Comparison of ENCODE assay signal across 27 mouse cellular contexts in the genomic region with DNA sequence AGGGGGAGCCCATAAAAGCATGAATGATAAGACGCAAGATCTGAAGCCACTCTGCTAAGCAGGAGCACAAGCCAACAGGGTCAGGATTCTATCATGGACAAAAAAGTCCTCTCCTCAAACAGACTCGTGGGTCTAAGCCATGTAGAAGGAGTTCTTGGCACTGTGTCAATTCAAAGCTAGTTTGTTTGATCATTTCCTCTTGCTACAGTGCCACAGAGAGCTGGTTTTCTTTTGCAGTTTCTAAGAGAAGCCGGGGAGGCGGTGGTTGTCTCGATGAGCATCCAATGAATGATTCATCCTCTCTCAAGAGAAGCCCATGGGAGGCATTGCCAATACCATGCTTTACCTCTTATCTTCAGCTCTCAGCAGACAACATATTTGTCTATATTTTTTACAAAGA.
A peak's percentile ranks its signal among the peaks of the same experiment; 100 is the strongest.
DNase-seq lines count a peak whose midpoint lies in the region; ATAC-seq lines count a peak whose summit lies in the region.
"Had no signal": no experiment of that assay in that cellular context is flagged by ENCODE, and none has a peak within 500 bp of the region (broad histone marks: within the 10 kb centered on the region; RNA-seq: fewer than 3 reads in every experiment).

No protein-coding gene starts in this region.

- H3K36me3 ChIP-seq in midbrain, embryonic 16.5 days (ENCODE audit: control insufficient read depth, insufficient read depth, low read length) = no peaks in the 10 kb centered on the region
- no peaks in the 10 kb centered on the region for H3K36me3 ChIP-seq in midbrain, embryonic 13.5 days
- no peaks in the 10 kb centered on the region for H3K36me3 ChIP-seq in neural tube, embryonic 15.5 days
- H3K36me3 ChIP-seq: embryonic facial prominence, embryonic 12.5 days; lung, embryonic 15.5 days; midbrain, embryonic 12.5 days; stomach, embryonic 15.5 days had no signal

- H3K9ac ChIP-seq in midbrain, embryonic 16.5 days (ENCODE audit: low read depth, low read length) = no peak overlapping the region
- H3K9ac ChIP-seq in midbrain, embryonic 13.5 days (replicated peaks) = no peak overlapping the region
- no peak overlapping the region for H3K9ac ChIP-seq in neural tube, embryonic 15.5 days (replicated peaks)
- H3K9ac ChIP-seq: embryonic facial prominence, embryonic 12.5 days; forebrain, embryonic 13.5 days; lung, embryonic 15.5 days; midbrain, embryonic 12.5 days; stomach, embryonic 15.5 days had no signal

- peak; percentile 96 for ATAC-seq in frontal cortex, adult (ENCODE audit: low TSS enrichment)
- 0 out of 2 replicates have a peak, but pooled peaks have one; percentile 36 for ATAC-seq in midbrain, embryonic 16.5 days
- no peak for ATAC-seq in midbrain, embryonic 13.5 days
- ATAC-seq in neural tube, embryonic 15.5 days (ENCODE audit: low FRiP score) = no peak
- ATAC-seq: CD4-positive, CD25-positive, alpha-beta regulatory T cell, adult 4 months; forebrain, embryonic 13.5 days; hindbrain, postnatal 0 days; Patski had no signal

- DNase-seq in frontal cortex, postnatal 14 days (ENCODE audit: low spot score in 2 of 2) = no peak
- DNase-seq in left cerebral cortex, postnatal 14 days (ENCODE audit: low spot score in 2 of 2) = peak; percentile 46 to 67
- no peak for DNase-seq in left cerebral cortex, postnatal 10 days (ENCODE audit: extremely low spot score in 1 of 2, low spot score in 2 of 2)
- peak; percentile 44 for DNase-seq in lung, postnatal 36 days
- DNase-seq: adrenal gland, adult 8-10 months; cerebellum, adult 9-11 months; gastrocnemius, postnatal 14 days; heart, adult 2 months; heart, postnatal 4 days; kidney, adult 18-20 months; kidney, postnatal 10 days; retina, postnatal 1 day; thymus, adult 2 months had no signal

- peak overlapping the region; percentile 17; the same call in 1 of the 2 replicates for H3K27ac ChIP-seq in midbrain, embryonic 16.5 days (ENCODE audit: low read length)
- no peak overlapping the region for H3K27ac ChIP-seq in midbrain, embryonic 13.5 days
- no peak overlapping the region for H3K27ac ChIP-seq in neural tube, embryonic 15.5 days (replicated peaks)
- H3K27ac ChIP-seq: embryonic facial prominence, embryonic 12.5 days; forebrain, embryonic 13.5 days; heart, adult 2 months; hindbrain, postnatal 0 days; lung, embryonic 15.5 days; midbrain, embryonic 12.5 days; stomach, embryonic 15.5 days had no signal

- intact Hi-C loops in left cerebral cortex, postnatal 14 days (cut with DNase I) = no loop called here
- intact Hi-C loops in left cerebral cortex, postnatal 10 days (cut with DNase I) = loop anchor here (10.0 kb wide), 1 partner anchor 155 kb away; no protein-coding TSS in a partner anchor

- no peaks in the 10 kb centered on the region for H3K9me3 ChIP-seq in midbrain, embryonic 16.5 days (replicated peaks; ENCODE audit: control insufficient read depth, low read length, poor library complexity, severe bottlenecking)
- H3K9me3 ChIP-seq in midbrain, embryonic 13.5 days = no peaks in the 10 kb centered on the region
- no peaks in the 10 kb centered on the region for H3K9me3 ChIP-seq in neural tube, embryonic 15.5 days (replicated peaks)
- H3K9me3 ChIP-seq: embryonic facial prominence, embryonic 12.5 days; forebrain, embryonic 13.5 days; lung, embryonic 15.5 days; midbrain, embryonic 12.5 days; stomach, embryonic 15.5 days had no signal

- H3K4me1 ChIP-seq in midbrain, embryonic 16.5 days (ENCODE audit: control insufficient read depth, insufficient read depth, low read length) = no peaks in the 10 kb centered on the region; the same call in 1 of the 2 replicates
- no peaks in the 10 kb centered on the region for H3K4me1 ChIP-seq in midbrain, embryonic 13.5 days (replicated peaks)
- H3K4me1 ChIP-seq in neural tube, embryonic 15.5 days = no peaks in the 10 kb centered on the region
- H3K4me1 ChIP-seq: embryonic facial prominence, embryonic 12.5 days; midbrain, embryonic 12.5 days; stomach, embryonic 15.5 days had no signal

- 64% methylated on average over 5 of the region's 5 CpGs for WGBS in midbrain, embryonic 16.5 days
- 79% methylated on average over 5 of the region's 5 CpGs for WGBS in midbrain, embryonic 13.5 days
- 64% methylated on average over 5 of the region's 5 CpGs for WGBS in neural tube, embryonic 15.5 days

- no peaks in the 10 kb centered on the region for H3K27me3 ChIP-seq in midbrain, embryonic 16.5 days (ENCODE audit: control insufficient read depth, insufficient read depth, low read depth, low read length)
- H3K27me3 ChIP-seq in midbrain, embryonic 13.5 days = no peaks in the 10 kb centered on the region
- no peaks in the 10 kb centered on the region for H3K27me3 ChIP-seq in neural tube, embryonic 15.5 days (replicated peaks)
- H3K27me3 ChIP-seq: embryonic facial prominence, embryonic 12.5 days; forebrain, embryonic 13.5 days; lung, embryonic 15.5 days; midbrain, embryonic 12.5 days; stomach, embryonic 15.5 days had no signal

- no peak overlapping the region for H3K4me2 ChIP-seq in midbrain, embryonic 16.5 days (ENCODE audit: low read length)
- no peak overlapping the region for H3K4me2 ChIP-seq in midbrain, embryonic 13.5 days (replicated peaks)
- H3K4me2 ChIP-seq in neural tube, embryonic 15.5 days = no peak overlapping the region
- H3K4me2 ChIP-seq: embryonic facial prominence, embryonic 12.5 days; forebrain, embryonic 13.5 days; liver, embryonic 11.5 days; lung, embryonic 15.5 days; midbrain, embryonic 12.5 days; stomach, embryonic 15.5 days had no signal

- no peak overlapping the region for H3K4me3 ChIP-seq in midbrain, embryonic 16.5 days (ENCODE audit: low read depth, low read length)
- H3K4me3 ChIP-seq in midbrain, embryonic 13.5 days (replicated peaks) = no peak overlapping the region
- no peak overlapping the region for H3K4me3 ChIP-seq in neural tube, embryonic 15.5 days (replicated peaks)
- H3K4me3 ChIP-seq: embryonic facial prominence, embryonic 12.5 days; erythroblast, embryonic 14.5 days; forebrain, embryonic 13.5 days; heart, adult 2 months; lung, embryonic 15.5 days; midbrain, embryonic 12.5 days; stomach, embryonic 15.5 days had no signal

Comparison
In these comparisons a context has a peak if more than half of its experiments do, and no peak if none do; other contexts are left out.
1. ATAC-seq: peak in frontal cortex, adult (single experiment) and midbrain, embryonic 16.5 days (single experiment); none in midbrain, embryonic 13.5 days (single experiment) and neural tube, embryonic 15.5 days (single experiment).
2. DNase-seq: peak in left cerebral cortex, postnatal 14 days (2 of 2) and lung, postnatal 36 days (single experiment); none in frontal cortex, postnatal 14 days (0 of 2) and left cerebral cortex, postnatal 10 days (0 of 2).